Comparison of ENCODE assay signal across 9 mouse cellular contexts in genomic region chr5:144267535-144268241, GRCm38 (mm10). TPM values are rescaled to one million over a fixed set of nuclear protein-coding genes. Genes with fewer than 3 reads are reported as not detected.
A peak's percentile ranks its signal among the peaks of the same experiment; 100 is the strongest.
DNase-seq lines count a peak whose midpoint lies in the region; ATAC-seq and TF ChIP-seq lines count a peak whose summit lies in the region.
"Had no signal": no experiment of that assay in that cellular context is flagged by ENCODE, and none has a peak within 500 bp of the region (broad histone marks: within the 10 kb centered on the region; RNA-seq: fewer than 3 reads in every experiment).

No protein-coding gene starts in this region.

- H3K27me3 ChIP-seq in intestine, embryonic 16.5 days (replicated peaks; ENCODE audit: control insufficient read depth, insufficient read depth, low read length) = no peaks in the 10 kb centered on the region
- H3K27me3 ChIP-seq in intestine, embryonic 15.5 days (replicated peaks) = no peaks in the 10 kb centered on the region
- H3K27me3 ChIP-seq in C2C12 (ENCODE audit: control insufficient read depth, insufficient read depth, insufficient read length) = no peaks in the 10 kb centered on the region
- H3K27me3 ChIP-seq in kidney, postnatal 0 days (ENCODE audit: insufficient read depth, low read length) = no peaks in the 10 kb centered on the region

- H3K4me3 ChIP-seq in intestine, embryonic 16.5 days (ENCODE audit: low read length) = no peak overlapping the region
- H3K4me3 ChIP-seq in intestine, embryonic 15.5 days (replicated peaks) = no peak overlapping the region
- no peak overlapping the region for H3K4me3 ChIP-seq in C2C12 (ENCODE audit: insufficient read depth, poor library complexity, severe bottlenecking)
- H3K4me3 ChIP-seq in kidney, postnatal 0 days (replicated peaks; ENCODE audit: low read depth, low read length) = no peak overlapping the region
- H3K4me3 ChIP-seq: megakaryocyte, embryonic 14.5 days had no signal

- WGBS in intestine, embryonic 16.5 days = 79% methylated on average over 8 of the region's 8 CpGs
- 72% methylated on average over 8 of the region's 8 CpGs for WGBS in intestine, embryonic 15.5 days
- 65% methylated on average over 8 of the region's 8 CpGs for WGBS in kidney, postnatal 0 days

- no peak for TF ChIP-seq CTCF in C2C12 (IDR thresholded peaks at IDR 0.05; ENCODE audit: control insufficient read depth, insufficient read depth, insufficient read length)
- peak; percentile 5; the same call in 1 of the 2 replicates for TF ChIP-seq CTCF in kidney, postnatal 0 days (IDR thresholded peaks at IDR 0.05; ENCODE audit: low read depth)

- H3K4me2 ChIP-seq in intestine, embryonic 16.5 days (ENCODE audit: low read depth, low read length) = no peak overlapping the region
- no peak overlapping the region for H3K4me2 ChIP-seq in intestine, embryonic 15.5 days (replicated peaks)
- no peak overlapping the region for H3K4me2 ChIP-seq in kidney, postnatal 0 days (ENCODE audit: low read length)

- 0 out of 2 replicates have a peak overlapping the region, but pooled peaks have one; percentile 15 for H3K27ac ChIP-seq in intestine, embryonic 16.5 days (ENCODE audit: low read length)
- no peak overlapping the region for H3K27ac ChIP-seq in intestine, embryonic 15.5 days
- H3K27ac ChIP-seq in kidney, postnatal 0 days = no peak overlapping the region

- no peak for ATAC-seq in intestine, embryonic 16.5 days
- no peak for ATAC-seq in intestine, embryonic 15.5 days
- 0 out of 2 replicates have a peak, but pooled peaks have one; percentile 18 for ATAC-seq in kidney, postnatal 0 days (replicated peaks; ENCODE audit: low FRiP score, low read depth)

- peaks cover 20% of the 10 kb centered on the region for H3K79me2 ChIP-seq in C2C12 (ENCODE audit: control insufficient read depth, insufficient read depth)

- DNase-seq in c-Kit-positive CD71-positive TER-119-negative erythroid progenitor cells, embryonic 14.5 days (ENCODE audit: low read depth) = peak; percentile 19
- peak; percentile 50 for DNase-seq in kidney, postnatal 0 days (ENCODE audit: low spot score)
- DNase-seq in skeletal muscle tissue, adult 2 months (ENCODE audit: low read depth, low spot score) = peak; percentile 39
- DNase-seq in thymus, postnatal 4 days = no peak
- no peak for DNase-seq in T-cell, adult 2 months (ENCODE audit: low spot score)

- no peaks in the 10 kb centered on the region for H3K9me3 ChIP-seq in intestine, embryonic 16.5 days (ENCODE audit: control insufficient read depth, low read length)
- no peaks in the 10 kb centered on the region for H3K9me3 ChIP-seq in intestine, embryonic 15.5 days
- no peaks in the 10 kb centered on the region for H3K9me3 ChIP-seq in kidney, postnatal 0 days (replicated peaks; ENCODE audit: low read length)
- H3K9me3 ChIP-seq: megakaryocyte, embryonic 14.5 days had no signal

- no peak overlapping the region for H3ac ChIP-seq in C2C12 (ENCODE audit: control insufficient read depth, insufficient read length, low read depth)

- no peak overlapping the region for H3K9ac ChIP-seq in intestine, embryonic 16.5 days (ENCODE audit: low read depth, low read length)
- H3K9ac ChIP-seq in intestine, embryonic 15.5 days = no peak overlapping the region
- H3K9ac ChIP-seq in kidney, postnatal 0 days (ENCODE audit: low read depth, low read length) = no peak overlapping the region

- peaks cover 6% of the 10 kb centered on the region; the same call in 1 of the 2 replicates for H3K36me3 ChIP-seq in intestine, embryonic 16.5 days (ENCODE audit: control insufficient read depth, insufficient read depth, low read length)
- H3K36me3 ChIP-seq in intestine, embryonic 15.5 days = peaks cover 17% of the 10 kb centered on the region
- peaks cover 30% of the 10 kb centered on the region for H3K36me3 ChIP-seq in C2C12 (ENCODE audit: control insufficient read depth, insufficient read depth)
- H3K36me3 ChIP-seq in kidney, postnatal 0 days (ENCODE audit: insufficient read depth, low read length) = peaks cover 21% of the 10 kb centered on the region

- peaks cover 3% of the 10 kb centered on the region for H3K79me3 ChIP-seq in C2C12 (ENCODE audit: low read depth)

- peaks cover 12% of the 10 kb centered on the region for H3K4me1 ChIP-seq in intestine, embryonic 16.5 days (ENCODE audit: control insufficient read depth, insufficient read depth, low read length)
- H3K4me1 ChIP-seq in intestine, embryonic 15.5 days (replicated peaks) = no peaks in the 10 kb centered on the region
- H3K4me1 ChIP-seq in kidney, postnatal 0 days (replicated peaks; ENCODE audit: insufficient read depth, low read length) = 0 out of 2 replicates have a peak, but pooled peaks cover 6% of the 10 kb centered on the region

TF ChIP-seq in C2C12, 6 proteins besides CTCF, POLR2A, EP300 and RAD21:
- peak; percentile 83 for TF ChIP-seq MAX (IDR thresholded peaks at IDR 0.05)
- no peak for TF ChIP-seq MYOG (IDR thresholded peaks at IDR 0.05; ENCODE audit: control insufficient read depth, extremely low read depth, insufficient read length)
- no peak for TF ChIP-seq USF1 (IDR thresholded peaks at IDR 0.05; ENCODE audit: low read depth)

RNA-seq across cellular contexts. Expression of gene Bri3, which starts 23.5 kb away (rescaled TPM):
- polyA plus RNA-seq in intestine, embryonic 16.5 days (2015; fragmentation: Nextera tagmentation; extraction: Ambion mirVana) = 111 and 142 TPM in 2 replicates
- 130 and 133 TPM in 2 replicates for polyA plus RNA-seq in intestine, embryonic 15.5 days (2015; fragmentation: Nextera tagmentation; extraction: Ambion mirVana)
- 121 TPM for polyA plus RNA-seq in C2C12 (2012; fragmentation: generic; extraction: Trizol)
- 205 and 224 TPM in 2 replicates for polyA plus RNA-seq in kidney, postnatal 0 days (2015; fragmentation: Nextera tagmentation; extraction: Ambion mirVana)

RNA-seq across cellular contexts. Expression of gene Tecpr1, which starts 44.3 kb away (rescaled TPM):
- polyA plus RNA-seq in intestine, embryonic 16.5 days (2015; fragmentation: Nextera tagmentation; extraction: Ambion mirVana) = 19.3 and 20.4 TPM in 2 replicates
- 17.3 and 19.9 TPM in 2 replicates for polyA plus RNA-seq in intestine, embryonic 15.5 days (2015; fragmentation: Nextera tagmentation; extraction: Ambion mirVana)
- 10.5 TPM for polyA plus RNA-seq in C2C12 (2012; fragmentation: generic; extraction: Trizol)
- 15.3 and 17.4 TPM in 2 replicates for polyA plus RNA-seq in kidney, postnatal 0 days (2015; fragmentation: Nextera tagmentation; extraction: Ambion mirVana)

Comparison
In these comparisons a context has a peak if more than half of its experiments do, and no peak if none do; other contexts are left out.
1. DNase-seq: peak in c-Kit-positive CD71-positive TER-119-negative erythroid progenitor cells, embryonic 14.5 days (single experiment), kidney, postnatal 0 days (single experiment) and skeletal muscle tissue, adult 2 months (single experiment); none in thymus, postnatal 4 days (single experiment) and T-cell, adult 2 months (single experiment).